Mouse (Mus musculus): ENCODE data around the gene Tmem132d. TPM values are rescaled to one million over a fixed set of nuclear protein-coding genes. Genes with fewer than 3 reads are reported as not detected.

The Tmem132d gene
- polyA plus RNA-seq, 1 experiment from 2014 or later, result 2.1 TPM

DNA sequence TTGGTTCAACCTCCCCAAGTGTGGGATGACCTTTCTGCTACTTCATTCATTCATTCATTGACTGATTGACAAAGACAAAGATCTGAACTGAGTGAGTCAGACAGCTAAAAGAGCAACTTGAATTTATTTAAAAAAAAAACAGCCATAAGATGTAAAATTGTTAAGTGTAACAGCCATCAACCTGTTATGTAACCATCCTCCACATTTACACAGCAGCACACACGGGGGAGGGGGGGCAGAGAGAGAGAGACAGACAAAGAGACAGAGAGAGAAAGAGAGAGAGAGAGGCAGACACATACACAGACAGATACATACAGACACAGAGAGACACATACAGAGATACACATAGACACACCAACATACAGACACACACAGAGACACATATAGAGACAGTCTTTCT lies 197.3 kb downstream of the Tmem132d start:
- no peaks in the 10 kb centered on the region for H3K36me3 ChIP-seq (ENCODE audit: control insufficient read depth, insufficient read depth, low read length)
- H3K27ac ChIP-seq (ENCODE audit: low read depth, low read length), result no peak overlapping the region
- no peak overlapping the region for H3K9ac ChIP-seq (ENCODE audit: low read length)
- peaks cover 4% of the 10 kb centered on the region; the same call in 1 of the 2 replicates for H3K4me1 ChIP-seq (ENCODE audit: control insufficient read depth, insufficient read depth, low read length)
- H3K27me3 ChIP-seq (ENCODE audit: control insufficient read depth, insufficient read depth, low read length), result no peaks in the 10 kb centered on the region
- DNase-seq (ENCODE audit: low spot score) (no peak), ATAC-seq (ENCODE audit: insufficient read depth, low FRiP score, low TSS enrichment) (no peak)
- no peaks in the 10 kb centered on the region for H3K9me3 ChIP-seq (ENCODE audit: control insufficient read depth, low read length)
- H3K4me3 ChIP-seq (ENCODE audit: low read depth, low read length), result no peak overlapping the region
- H3K4me2 ChIP-seq (ENCODE audit: low read depth), result no peak overlapping the region
- 88% methylated on average over 1 of the region's 1 CpGs for WGBS

DNA sequence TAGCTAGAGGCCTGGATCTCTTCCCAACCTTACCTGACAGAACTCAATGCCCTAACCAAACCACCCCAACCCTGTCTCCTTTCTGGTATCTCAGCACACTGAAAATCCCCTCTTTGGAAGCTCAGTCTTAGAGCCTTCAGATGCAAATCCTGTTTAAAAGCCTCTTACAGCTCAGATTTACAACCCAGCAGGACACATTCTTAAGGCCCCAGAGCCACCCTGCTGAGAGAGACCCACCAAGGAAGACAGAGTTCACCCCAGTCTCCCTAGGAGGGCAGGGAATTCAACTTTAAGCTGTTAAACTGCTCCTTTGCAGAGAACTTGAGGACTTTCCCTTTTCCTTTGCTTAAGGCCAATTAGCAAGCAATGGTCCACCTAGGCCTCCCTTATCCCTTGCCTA lies 199.8 kb downstream of the Tmem132d start:
- Histone ChIP-seq H3K4me2 (ENCODE audit: low read depth) (no peak overlapping the region), H3K4me1 (ENCODE audit: control insufficient read depth, insufficient read depth, low read length) (peaks cover 4% of the 10 kb centered on the region; the same call in 1 of the 2 replicates), H3K27me3 (ENCODE audit: control insufficient read depth, insufficient read depth, low read length) (no peaks in the 10 kb centered on the region), H3K27ac (ENCODE audit: low read depth, low read length) (no peak overlapping the region), H3K9me3 (ENCODE audit: control insufficient read depth, low read length) (no peaks in the 10 kb centered on the region), H3K9ac (ENCODE audit: low read length) (no peak overlapping the region), H3K36me3 (ENCODE audit: control insufficient read depth, insufficient read depth, low read length) (no peaks in the 10 kb centered on the region), H3K4me3 (ENCODE audit: low read depth, low read length) (no peak overlapping the region)
- ATAC-seq (ENCODE audit: insufficient read depth, low FRiP score, low TSS enrichment) (no peak), DNase-seq (ENCODE audit: low spot score) (no peak)

DNA sequence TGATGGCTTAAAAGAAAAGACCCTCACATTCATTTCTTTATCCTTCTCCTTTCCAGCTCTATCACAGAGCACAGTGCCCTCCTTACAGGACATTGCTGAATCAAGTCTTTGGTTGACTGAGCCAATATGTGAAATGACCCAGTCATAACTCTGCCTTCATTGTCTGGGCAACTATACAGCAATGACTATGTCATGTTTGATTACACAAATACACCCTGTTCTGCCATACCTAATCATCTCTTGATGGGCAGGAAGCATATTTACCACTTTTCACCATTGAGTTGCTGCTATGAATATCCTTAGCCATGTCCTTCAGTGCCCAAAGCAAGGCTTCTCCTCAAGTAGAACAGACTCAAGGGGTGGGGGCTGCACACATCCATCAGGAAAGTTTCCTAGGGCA lies 214.6 kb downstream of the Tmem132d start:
- no peaks in the 10 kb centered on the region for H3K27me3 ChIP-seq (ENCODE audit: control insufficient read depth, insufficient read depth, low read length)
- DNase-seq (ENCODE audit: low spot score) (no peak), ATAC-seq (ENCODE audit: insufficient read depth, low FRiP score, low TSS enrichment) (no peak)
- no peaks in the 10 kb centered on the region for H3K4me1 ChIP-seq (ENCODE audit: control insufficient read depth, insufficient read depth, low read length)
- H3K4me3 ChIP-seq (ENCODE audit: low read depth, low read length), result no peak overlapping the region
- H3K9me3 ChIP-seq (ENCODE audit: control insufficient read depth, low read length), result no peaks in the 10 kb centered on the region
- H3K4me2 ChIP-seq (ENCODE audit: low read depth), result no peak overlapping the region
- no peak overlapping the region for H3K9ac ChIP-seq (ENCODE audit: low read length)
- no peaks in the 10 kb centered on the region for H3K36me3 ChIP-seq (ENCODE audit: control insufficient read depth, insufficient read depth, low read length)
- H3K27ac ChIP-seq (ENCODE audit: low read depth, low read length), result no peak overlapping the region

DNA sequence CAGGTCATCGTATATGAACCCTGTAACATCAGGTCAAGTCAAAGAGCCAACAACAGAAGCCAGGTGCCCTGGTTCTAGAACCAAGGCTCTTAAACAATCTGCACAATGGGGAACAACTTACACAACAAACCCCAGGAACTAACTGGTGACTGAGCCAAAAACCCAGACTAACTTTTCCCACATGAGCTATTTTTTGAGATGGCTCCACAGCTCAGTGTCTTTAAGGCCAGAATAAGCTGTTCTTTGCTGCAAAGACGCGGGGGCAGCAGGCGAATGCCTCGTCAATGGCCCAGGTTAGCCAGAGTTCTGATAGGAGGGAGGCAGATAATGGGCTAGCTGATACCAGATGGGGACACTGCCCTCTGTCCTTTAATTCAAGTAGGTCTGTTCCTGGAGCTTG lies 221.8 kb downstream of the Tmem132d start:
- H3K4me3 ChIP-seq (ENCODE audit: low read depth, low read length), result no peak overlapping the region
- ATAC-seq (ENCODE audit: insufficient read depth, low FRiP score, low TSS enrichment) (no peak), DNase-seq (ENCODE audit: low spot score) (no peak)
- peaks cover 2% of the 10 kb centered on the region; the same call in 1 of the 2 replicates for H3K4me1 ChIP-seq (ENCODE audit: control insufficient read depth, insufficient read depth, low read length)
- no peaks in the 10 kb centered on the region for H3K9me3 ChIP-seq (ENCODE audit: control insufficient read depth, low read length)
- no peaks in the 10 kb centered on the region for H3K36me3 ChIP-seq (ENCODE audit: control insufficient read depth, insufficient read depth, low read length)
- no peak overlapping the region for H3K27ac ChIP-seq (ENCODE audit: low read depth, low read length)
- 84% methylated on average over 5 of the region's 5 CpGs for WGBS
- no peaks in the 10 kb centered on the region for H3K27me3 ChIP-seq (ENCODE audit: control insufficient read depth, insufficient read depth, low read length)
- H3K4me2 ChIP-seq (ENCODE audit: low read depth), result no peak overlapping the region
- H3K9ac ChIP-seq (ENCODE audit: low read length), result no peak overlapping the region

DNA sequence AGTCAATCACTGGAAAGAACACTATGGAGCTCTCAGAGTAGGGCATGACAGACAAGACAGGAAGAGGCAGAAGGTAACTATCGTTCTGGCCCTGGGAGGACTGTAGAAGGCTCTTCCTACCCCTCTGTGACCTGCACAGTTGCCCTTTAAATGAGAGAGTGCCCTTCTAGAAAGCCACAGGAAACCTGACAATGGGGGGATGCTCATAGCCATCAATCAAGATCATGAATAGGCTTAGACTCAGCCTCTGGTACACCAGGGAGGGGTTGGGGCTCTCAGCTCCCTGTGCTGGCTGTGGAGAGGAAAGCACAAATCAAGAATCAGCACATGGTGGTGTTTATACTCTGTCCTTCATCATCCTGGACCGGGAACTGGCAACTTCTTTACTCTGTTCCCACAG lies 227.2 kb downstream of the Tmem132d start:
- no peak overlapping the region for H3K9ac ChIP-seq (ENCODE audit: low read length)
- no peak overlapping the region for H3K27ac ChIP-seq (ENCODE audit: low read depth, low read length)
- ATAC-seq (ENCODE audit: insufficient read depth, low FRiP score, low TSS enrichment) (no peak), DNase-seq (ENCODE audit: low spot score) (no peak)
- H3K36me3 ChIP-seq (ENCODE audit: control insufficient read depth, insufficient read depth, low read length), result no peaks in the 10 kb centered on the region
- H3K4me2 ChIP-seq (ENCODE audit: low read depth), result no peak overlapping the region
- peaks cover 10% of the 10 kb centered on the region; the same call in 1 of the 2 replicates for H3K4me1 ChIP-seq (ENCODE audit: control insufficient read depth, insufficient read depth, low read length)
- WGBS, result 25% methylated on average over 2 of the region's 2 CpGs
- H3K27me3 ChIP-seq (ENCODE audit: control insufficient read depth, insufficient read depth, low read length), result no peaks in the 10 kb centered on the region
- no peaks in the 10 kb centered on the region for H3K9me3 ChIP-seq (ENCODE audit: control insufficient read depth, low read length)
- no peak overlapping the region for H3K4me3 ChIP-seq (ENCODE audit: low read depth, low read length)

DNA sequence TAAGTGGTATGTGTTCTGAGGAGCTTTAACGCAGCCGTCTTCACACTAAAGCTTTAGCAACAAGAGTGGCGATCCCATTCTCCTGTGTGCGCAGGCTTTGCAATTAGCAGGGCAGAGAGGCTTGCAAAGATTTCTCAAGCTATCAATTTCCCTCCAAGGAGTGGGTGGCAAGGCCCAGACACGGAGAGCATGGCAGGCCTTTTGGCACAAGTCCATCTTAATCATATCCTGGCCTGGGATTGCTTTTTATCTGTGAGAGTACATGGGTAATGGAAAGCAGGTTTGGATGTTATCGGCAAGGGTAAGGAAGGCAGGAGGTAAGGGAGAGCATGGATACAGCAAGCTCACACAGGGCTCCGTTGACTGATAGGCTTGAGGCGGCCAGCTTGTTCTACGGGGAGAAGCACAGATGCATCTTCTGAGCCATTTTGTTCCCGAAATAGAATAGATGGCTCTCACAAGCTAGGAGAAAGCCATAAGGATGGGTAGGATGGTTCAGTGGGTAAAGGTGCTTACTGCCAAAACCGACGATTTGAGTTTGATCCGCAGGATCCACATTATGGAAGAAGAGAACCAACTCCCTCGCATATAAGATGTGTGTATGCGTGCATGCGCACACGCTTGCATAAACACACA lies 228.1 kb downstream of the Tmem132d start:
- DNase-seq (ENCODE audit: low spot score), result peak; percentile 10
- no peaks in the 10 kb centered on the region for H3K36me3 ChIP-seq (ENCODE audit: control insufficient read depth, insufficient read depth, low read length)
- no peak overlapping the region for H3K27ac ChIP-seq (ENCODE audit: low read depth, low read length)
- WGBS, result 81% methylated on average over 17 of the region's 17 CpGs
- peaks cover 10% of the 10 kb centered on the region; the same call in 1 of the 2 replicates for H3K4me1 ChIP-seq (ENCODE audit: control insufficient read depth, insufficient read depth, low read length)
- no peaks in the 10 kb centered on the region for H3K27me3 ChIP-seq (ENCODE audit: control insufficient read depth, insufficient read depth, low read length)
- H3K9me3 ChIP-seq (ENCODE audit: control insufficient read depth, low read length), result no peaks in the 10 kb centered on the region
- no peak overlapping the region for H3K4me2 ChIP-seq (ENCODE audit: low read depth)
- no peak overlapping the region for H3K9ac ChIP-seq (ENCODE audit: low read length)
- no peak for ATAC-seq (ENCODE audit: insufficient read depth, low FRiP score, low TSS enrichment)
- no peak overlapping the region for H3K4me3 ChIP-seq (ENCODE audit: low read depth, low read length)

DNA sequence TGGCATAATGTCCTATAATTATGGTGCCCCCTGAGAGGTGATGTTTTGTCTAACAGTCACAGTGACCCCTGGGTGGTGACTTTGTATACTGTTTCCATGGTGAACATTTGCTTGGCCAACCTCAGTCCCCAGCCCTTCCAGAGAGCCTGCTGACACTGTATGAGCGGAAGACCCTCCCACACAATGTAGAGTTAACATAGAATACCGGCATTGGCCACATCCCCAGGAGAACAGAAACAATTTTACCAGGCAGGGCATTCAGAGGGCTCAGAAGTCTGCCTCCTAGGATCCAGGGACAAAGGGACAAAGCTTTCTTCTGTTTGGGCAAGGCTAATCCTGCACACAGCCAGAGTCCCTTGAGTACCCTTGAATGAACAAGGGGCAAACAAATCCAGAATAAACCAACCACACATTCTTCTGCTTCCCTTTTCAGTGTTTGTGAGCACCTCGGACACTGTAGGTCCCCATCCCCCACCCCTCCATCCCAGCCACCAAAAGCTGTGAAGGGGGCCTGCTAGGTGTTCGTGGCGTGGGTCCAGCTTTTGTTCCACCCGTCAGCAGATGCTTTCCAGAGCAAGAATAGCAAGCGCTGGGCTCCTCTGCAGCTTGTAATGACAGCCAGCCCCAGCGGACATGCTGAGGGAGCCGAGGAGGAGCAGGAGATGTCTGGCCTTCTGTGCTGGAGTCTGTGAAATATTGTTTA lies 228.8 kb downstream of the Tmem132d start:
- H3K4me1 ChIP-seq (ENCODE audit: control insufficient read depth, insufficient read depth, low read length), result peaks cover 10% of the 10 kb centered on the region; the same call in 1 of the 2 replicates
- no peaks in the 10 kb centered on the region for H3K27me3 ChIP-seq (ENCODE audit: control insufficient read depth, insufficient read depth, low read length)
- peak; percentile 29 for DNase-seq (ENCODE audit: low spot score)
- H3K9ac ChIP-seq (ENCODE audit: low read length), result no peak overlapping the region
- H3K27ac ChIP-seq (ENCODE audit: low read depth, low read length), result no peak overlapping the region
- no peaks in the 10 kb centered on the region for H3K9me3 ChIP-seq (ENCODE audit: control insufficient read depth, low read length)
- no peak overlapping the region for H3K4me2 ChIP-seq (ENCODE audit: low read depth)
- WGBS, result 34% methylated on average over 9 of the region's 9 CpGs
- ATAC-seq (ENCODE audit: insufficient read depth, low FRiP score, low TSS enrichment), result no peak
- H3K36me3 ChIP-seq (ENCODE audit: control insufficient read depth, insufficient read depth, low read length), result no peaks in the 10 kb centered on the region
- H3K4me3 ChIP-seq (ENCODE audit: low read depth, low read length), result no peak overlapping the region

DNA sequence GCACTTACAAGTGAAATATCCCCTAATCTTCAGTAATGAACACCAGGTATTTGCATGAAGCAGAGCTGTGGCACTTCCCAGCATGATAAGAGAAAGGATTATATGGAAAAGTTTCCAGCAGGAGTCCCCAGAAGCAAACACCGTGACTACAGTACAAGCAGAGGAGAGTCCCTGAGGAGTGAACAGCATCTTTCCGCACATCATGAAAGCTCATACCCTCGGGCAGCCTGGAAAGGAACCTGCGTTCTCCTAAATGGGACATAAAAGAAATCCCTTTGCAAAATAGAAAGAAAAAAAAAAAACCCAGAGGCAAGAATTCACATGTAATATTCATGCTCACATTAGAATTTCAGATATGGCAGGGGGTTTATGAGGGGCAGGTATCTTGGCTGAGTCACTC lies 238.8 kb downstream of the Tmem132d start:
- no peak for ATAC-seq (ENCODE audit: insufficient read depth, low FRiP score, low TSS enrichment)
- 82% methylated on average over 4 of the region's 4 CpGs for WGBS
- DNase-seq (ENCODE audit: low spot score), result no peak
- Histone ChIP-seq H3K4me3 (ENCODE audit: low read depth, low read length) (no peak overlapping the region), H3K27ac (ENCODE audit: low read depth, low read length) (no peak overlapping the region), H3K9me3 (ENCODE audit: control insufficient read depth, low read length) (no peaks in the 10 kb centered on the region), H3K4me1 (ENCODE audit: control insufficient read depth, insufficient read depth, low read length) (no peaks in the 10 kb centered on the region), H3K27me3 (ENCODE audit: control insufficient read depth, insufficient read depth, low read length) (no peaks in the 10 kb centered on the region), H3K36me3 (ENCODE audit: control insufficient read depth, insufficient read depth, low read length) (no peaks in the 10 kb centered on the region), H3K9ac (ENCODE audit: low read length) (no peak overlapping the region), H3K4me2 (ENCODE audit: low read depth) (no peak overlapping the region)

DNA sequence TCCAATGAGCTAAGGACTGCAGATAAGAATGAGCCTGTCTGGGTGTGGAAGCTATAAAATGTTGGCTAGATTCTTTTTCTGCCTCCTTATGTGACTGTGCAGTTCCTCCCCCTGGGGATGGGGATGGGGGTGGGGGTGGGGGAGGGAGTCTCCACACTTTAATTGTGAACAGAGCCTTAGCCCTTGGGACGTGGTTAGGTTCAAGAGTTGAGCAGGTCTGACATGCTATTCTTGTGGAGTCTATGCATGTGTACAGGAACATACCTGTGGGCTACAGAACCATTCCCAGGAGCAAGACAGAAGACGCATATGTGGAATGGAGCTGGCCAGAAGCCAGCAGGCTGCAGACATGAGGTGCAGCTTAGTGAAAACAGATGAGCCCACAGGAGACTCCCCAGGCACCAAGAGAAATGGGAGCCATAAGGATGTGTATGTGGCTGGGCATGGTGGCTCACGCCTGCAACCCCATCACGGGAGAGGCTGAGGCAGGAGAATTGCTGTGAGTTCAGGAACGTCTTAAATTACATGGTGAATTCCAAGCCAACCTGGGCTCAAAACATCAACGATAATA lies 240.3 kb downstream of the Tmem132d start:
- ATAC-seq (ENCODE audit: insufficient read depth, low FRiP score, low TSS enrichment) (no peak), DNase-seq (ENCODE audit: low spot score) (no peak)
- Histone ChIP-seq H3K9ac (ENCODE audit: low read length) (no peak overlapping the region), H3K27me3 (ENCODE audit: control insufficient read depth, insufficient read depth, low read length) (no peaks in the 10 kb centered on the region), H3K4me1 (ENCODE audit: control insufficient read depth, insufficient read depth, low read length) (no peaks in the 10 kb centered on the region), H3K27ac (ENCODE audit: low read depth, low read length) (no peak overlapping the region), H3K4me2 (ENCODE audit: low read depth) (no peak overlapping the region), H3K9me3 (ENCODE audit: control insufficient read depth, low read length) (no peaks in the 10 kb centered on the region), H3K36me3 (ENCODE audit: control insufficient read depth, insufficient read depth, low read length) (no peaks in the 10 kb centered on the region), H3K4me3 (ENCODE audit: low read depth, low read length) (no peak overlapping the region)
- WGBS, result 81% methylated on average over 6 of the region's 6 CpGs

Measured in neural tube, embryonic 11.5 days (tissue).